Mouse (Mus musculus): ENCODE results near the gene Zfyve28. TPM values are rescaled to one million over a fixed set of nuclear protein-coding genes. Genes with fewer than 3 reads are reported as not detected.

Gene Zfyve28
- polyA plus RNA-seq, 1 experiment from 2014 or later: 0.16 TPM

GRCm38 (mm10) chr5:34177091-34177490 lies 111.2 kb downstream of the Zfyve28 start:
- no peaks in the 10 kb centered on the region for H3K9me3 ChIP-seq (ENCODE audit: low read length)
- DNase-seq (ENCODE audit: low spot score) (no peak), ATAC-seq (no peak)
- WGBS: 87% methylated on average over 2 of the region's 2 CpGs
- peaks cover 54% of the 10 kb centered on the region for H3K36me3 ChIP-seq (ENCODE audit: insufficient read depth, low read length)
- TF ChIP-seq EP300 (IDR thresholded peaks at IDR 0.05) (no peak), CTCF (IDR thresholded peaks at IDR 0.05) (no peak)
- no peak overlapping the region for H3K4me2 ChIP-seq (replicated peaks; ENCODE audit: low read depth, low read length)
- H3K27me3 ChIP-seq (replicated peaks; ENCODE audit: insufficient read depth, low read length): no peaks in the 10 kb centered on the region
- no peak overlapping the region for H3K4me3 ChIP-seq (ENCODE audit: low read depth, low read length)
- H3K27ac ChIP-seq (ENCODE audit: low read length): no peak overlapping the region
- no peak overlapping the region for H3K9ac ChIP-seq (replicated peaks; ENCODE audit: low read depth)
- peaks cover 10% of the 10 kb centered on the region for H3K4me1 ChIP-seq (ENCODE audit: insufficient read depth, low read depth, low read length)

GRCm38 (mm10) chr5:34176691-34177090 lies 111.6 kb downstream of the Zfyve28 start:
- WGBS: 88% methylated on average over 10 of the region's 10 CpGs

GRCm38 (mm10) chr5:34175403-34175694 lies 112.9 kb downstream of the Zfyve28 start:
- H3K27me3 ChIP-seq (replicated peaks; ENCODE audit: insufficient read depth, low read length): no peaks in the 10 kb centered on the region
- H3K4me1 ChIP-seq (ENCODE audit: insufficient read depth, low read depth, low read length): no peaks in the 10 kb centered on the region
- H3K36me3 ChIP-seq (ENCODE audit: insufficient read depth, low read length): peaks cover 40% of the 10 kb centered on the region
- no peak for TF ChIP-seq EP300 (IDR thresholded peaks at IDR 0.05)
- TF ChIP-seq CTCF (IDR thresholded peaks at IDR 0.05): no peak
- H3K27ac ChIP-seq (ENCODE audit: low read length): no peak overlapping the region
- DNase-seq (ENCODE audit: low spot score): no peak
- H3K4me3 ChIP-seq (ENCODE audit: low read depth, low read length): no peak overlapping the region
- no peak for ATAC-seq
- H3K9me3 ChIP-seq (ENCODE audit: low read length): no peaks in the 10 kb centered on the region
- H3K4me2 ChIP-seq (replicated peaks; ENCODE audit: low read depth, low read length): no peak overlapping the region
- H3K9ac ChIP-seq (replicated peaks; ENCODE audit: low read depth): no peak overlapping the region
- 46% methylated on average over 5 of the region's 5 CpGs for WGBS

More at GRCm38 (mm10) chr5:34176691-34177090, 111.6 kb downstream of the Zfyve28 start:
- no peak overlapping the region for H3K27ac ChIP-seq (ENCODE audit: low read length)
- no peaks in the 10 kb centered on the region for H3K27me3 ChIP-seq (replicated peaks; ENCODE audit: insufficient read depth, low read length)
- no peak for ATAC-seq
- no peak overlapping the region for H3K4me2 ChIP-seq (replicated peaks; ENCODE audit: low read depth, low read length)
- peaks cover 6% of the 10 kb centered on the region; the same call in 1 of the 2 replicates for H3K4me1 ChIP-seq (ENCODE audit: insufficient read depth, low read depth, low read length)
- no peaks in the 10 kb centered on the region for H3K9me3 ChIP-seq (ENCODE audit: low read length)
- TF ChIP-seq CTCF (IDR thresholded peaks at IDR 0.05) (no peak), EP300 (IDR thresholded peaks at IDR 0.05) (no peak)
- H3K9ac ChIP-seq (replicated peaks; ENCODE audit: low read depth): no peak overlapping the region
- peaks cover 53% of the 10 kb centered on the region for H3K36me3 ChIP-seq (ENCODE audit: insufficient read depth, low read length)
- DNase-seq (ENCODE audit: low spot score): no peak
- H3K4me3 ChIP-seq (ENCODE audit: low read depth, low read length): no peak overlapping the region

- Histone ChIP-seq H3K27me3 (replicated peaks; ENCODE audit: insufficient read depth, low read length) (no peaks in the 10 kb centered on the region), H3K9ac (replicated peaks; ENCODE audit: low read depth) (no peak overlapping the region), H3K36me3 (ENCODE audit: insufficient read depth, low read length) (peaks cover 34% of the 10 kb centered on the region), H3K27ac (ENCODE audit: low read length) (no peak overlapping the region), H3K4me3 (ENCODE audit: low read depth, low read length) (no peak overlapping the region), H3K9me3 (ENCODE audit: low read length) (no peaks in the 10 kb centered on the region), H3K4me1 (ENCODE audit: insufficient read depth, low read depth, low read length) (peaks cover 3% of the 10 kb centered on the region; the same call in 1 of the 2 replicates), H3K4me2 (replicated peaks; ENCODE audit: low read depth, low read length) (no peak overlapping the region)
- DNase-seq (ENCODE audit: low spot score) (no peak), ATAC-seq (no peak)
- TF ChIP-seq EP300 (IDR thresholded peaks at IDR 0.05): no peak
- TF ChIP-seq CTCF (IDR thresholded peaks at IDR 0.05): no peak
- WGBS: 72% methylated on average over 5 of the region's 5 CpGs
Observed at GRCm38 (mm10) chr5:34174550-34175402, 113.5 kb downstream of the Zfyve28 start.

GRCm38 (mm10) chr5:34174021-34174420 lies 114.2 kb downstream of the Zfyve28 start:
- 88% methylated on average over 2 of the region's 2 CpGs for WGBS
- Histone ChIP-seq H3K4me1 (ENCODE audit: insufficient read depth, low read depth, low read length) (peaks cover 3% of the 10 kb centered on the region; the same call in 1 of the 2 replicates), H3K4me2 (replicated peaks; ENCODE audit: low read depth, low read length) (no peak overlapping the region), H3K9me3 (ENCODE audit: low read length) (no peaks in the 10 kb centered on the region), H3K9ac (replicated peaks; ENCODE audit: low read depth) (no peak overlapping the region), H3K27me3 (replicated peaks; ENCODE audit: insufficient read depth, low read length) (no peaks in the 10 kb centered on the region), H3K36me3 (ENCODE audit: insufficient read depth, low read length) (peaks cover 34% of the 10 kb centered on the region), H3K27ac (ENCODE audit: low read length) (no peak overlapping the region), H3K4me3 (ENCODE audit: low read depth, low read length) (no peak overlapping the region)
- DNase-seq (ENCODE audit: low spot score): no peak
- TF ChIP-seq CTCF (IDR thresholded peaks at IDR 0.05): no peak
- ATAC-seq: no peak

- ATAC-seq (no peak), DNase-seq (ENCODE audit: low spot score) (peak; percentile 73)
- TF ChIP-seq EP300 (IDR thresholded peaks at IDR 0.05): no peak
- no peak overlapping the region for H3K9ac ChIP-seq (replicated peaks; ENCODE audit: low read depth)
- no peak overlapping the region for H3K4me3 ChIP-seq (ENCODE audit: low read depth, low read length)
- no peaks in the 10 kb centered on the region for H3K9me3 ChIP-seq (ENCODE audit: low read length)
- WGBS: 60% methylated on average over 4 of the region's 4 CpGs
- peak overlapping the region; percentile 89 for H3K27ac ChIP-seq (ENCODE audit: low read length)
- H3K36me3 ChIP-seq (ENCODE audit: insufficient read depth, low read length): peaks cover 14% of the 10 kb centered on the region
- no peaks in the 10 kb centered on the region for H3K27me3 ChIP-seq (replicated peaks; ENCODE audit: insufficient read depth, low read length)
- H3K4me2 ChIP-seq (replicated peaks; ENCODE audit: low read depth, low read length): 0 out of 2 replicates have a peak overlapping the region, but pooled peaks have one; percentile 11
- H3K4me1 ChIP-seq (ENCODE audit: insufficient read depth, low read depth, low read length): peaks cover 3% of the 10 kb centered on the region; the same call in 1 of the 2 replicates
Observed at GRCm38 (mm10) chr5:34170726-34171125, 117.5 kb downstream of the Zfyve28 start.

Data from lung, postnatal 0 days (tissue).